Mouse (Mus musculus): ENCODE measurements around the gene Ncr1. TPM values are rescaled to one million over a fixed set of nuclear protein-coding genes. Genes with fewer than 3 reads are reported as not detected.
"Not testable (repeated sequence)": the region's sequence is repeated elsewhere in the genome, so short reads cannot be mapped to it uniquely, and the experiment has no call there.

The Ncr1 gene
- total RNA-seq (2021) = not detected
- long read RNA-seq, experiment 1 = 0 reads
- long read RNA-seq, experiment 2 = 0 reads

DNA sequence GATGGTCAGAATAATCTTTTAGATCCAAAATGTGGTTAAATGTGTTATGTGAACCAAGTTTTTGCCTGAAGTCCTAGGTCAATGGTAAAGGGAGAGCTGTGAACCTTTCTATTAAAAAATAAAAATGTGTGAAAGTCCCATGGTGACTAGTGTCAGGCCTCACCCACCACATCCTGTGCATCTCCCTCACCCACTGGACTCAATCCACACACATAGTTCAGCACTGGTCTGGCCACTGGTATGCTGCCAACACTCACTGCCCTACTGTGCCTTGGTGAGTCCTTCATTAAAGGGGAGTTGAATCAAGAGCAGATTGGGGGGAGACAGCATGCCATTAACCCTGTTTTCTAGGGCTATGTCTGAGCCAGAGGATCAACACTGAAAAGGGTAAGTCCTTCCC, at the start of gene Ncr1:
Gene Ncr1 (plus strand): TSS at position 216 of the 400 bp plus-strand sequence.
- no peak for DNase-seq

DNA sequence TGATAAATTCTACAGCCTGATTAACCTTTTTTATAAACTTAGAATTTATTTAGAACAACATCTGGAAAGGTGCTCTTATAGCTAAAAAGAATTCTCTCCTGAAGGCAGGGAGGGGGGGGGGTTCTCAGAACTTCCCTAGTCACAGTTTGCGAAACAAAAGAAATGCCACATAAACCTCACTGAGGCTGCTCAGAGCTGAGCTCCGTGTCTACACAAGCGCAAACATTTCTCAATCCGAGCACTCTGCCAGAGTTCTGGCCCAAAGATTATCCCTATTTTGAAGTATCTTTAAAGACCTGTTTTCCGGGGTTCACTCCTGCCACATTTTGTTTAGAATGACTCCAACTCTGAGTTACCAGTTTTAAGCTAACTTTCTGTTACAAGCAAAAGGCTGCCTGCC, 44.9 kb upstream of the Ncr1 start:
- DNase-seq = no peak

DNA sequence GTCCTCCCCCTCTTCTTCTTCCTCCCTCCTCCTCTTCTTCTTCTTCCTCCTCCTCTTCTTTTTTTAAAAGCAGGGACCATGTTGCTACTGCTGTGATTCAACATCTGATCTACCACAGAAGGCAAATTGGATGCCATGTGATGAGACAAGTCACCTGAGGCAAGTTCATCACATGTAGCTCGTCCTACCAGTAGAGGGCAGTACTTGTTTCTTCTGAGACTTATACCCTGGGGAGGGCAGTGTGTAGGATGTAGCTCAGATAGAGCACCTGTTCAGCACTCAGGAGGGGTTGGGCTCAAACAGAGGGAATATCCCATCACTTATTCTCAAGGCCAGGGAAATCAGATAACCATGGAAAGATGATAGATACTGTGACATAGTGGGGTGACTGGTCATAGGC, 40.3 kb upstream of the Ncr1 start:
- peak; percentile 5 to 33 for DNase-seq

DNA sequence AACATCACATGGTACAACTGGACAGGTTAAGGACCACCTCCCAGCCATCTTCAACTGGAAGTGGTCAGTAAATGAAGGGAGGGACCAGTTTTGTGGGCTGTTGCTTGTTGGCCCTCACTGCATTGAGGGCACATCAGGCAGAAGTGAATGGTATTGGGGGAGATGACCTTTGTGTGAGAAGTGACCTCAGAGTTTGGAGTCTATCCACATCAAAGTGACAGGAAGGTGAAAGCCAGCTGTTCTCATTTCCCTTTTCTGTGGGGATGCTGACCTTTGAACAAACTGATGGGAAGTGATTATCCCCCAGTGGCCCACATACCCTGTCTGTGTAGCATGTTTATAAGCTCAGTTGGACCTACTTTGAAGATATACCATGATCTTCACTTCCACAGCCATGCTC, 37.4 kb upstream of the Ncr1 start:
- DNase-seq = no peak

DNA sequence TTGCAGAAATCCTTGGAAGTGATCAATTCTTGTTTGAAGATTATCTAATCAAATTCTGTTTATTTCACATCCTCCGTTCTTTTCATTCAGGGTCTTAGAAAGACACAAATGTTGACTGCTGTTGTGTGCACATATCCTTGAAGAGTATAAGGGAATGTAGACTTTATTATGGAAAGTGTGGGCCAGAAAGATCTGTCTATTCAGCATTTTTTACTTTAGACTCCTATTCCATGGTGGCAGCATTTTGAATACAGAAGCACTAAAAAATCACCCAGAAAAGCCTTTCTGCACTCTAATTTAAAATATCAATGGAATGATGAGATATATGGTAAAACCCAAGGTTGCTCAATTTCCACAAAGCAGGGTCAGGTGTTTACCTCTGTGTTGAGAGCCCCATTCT, 34.1 kb upstream of the Ncr1 start:
- DNase-seq = no peak

DNA sequence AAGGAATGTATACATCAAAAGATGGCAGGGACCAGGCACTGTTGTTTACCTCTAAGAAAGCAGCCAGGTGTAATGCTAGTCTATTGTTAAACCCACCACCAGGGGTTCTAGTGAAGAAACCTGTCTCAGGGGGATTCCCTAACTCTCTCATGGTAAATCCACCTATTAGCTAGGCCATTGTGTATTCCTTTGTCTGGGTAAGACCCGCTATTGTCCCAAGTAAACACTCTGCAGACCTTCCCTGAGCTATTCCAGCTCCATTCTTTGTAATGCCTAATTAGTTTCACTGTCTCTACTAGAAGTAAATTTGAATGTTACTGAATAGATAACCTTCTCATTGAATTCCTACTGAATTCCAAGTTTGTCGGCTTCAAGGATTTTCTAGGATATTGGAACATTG, 24.4 kb upstream of the Ncr1 start:
- DNase-seq = not testable (repeated sequence)

DNA sequence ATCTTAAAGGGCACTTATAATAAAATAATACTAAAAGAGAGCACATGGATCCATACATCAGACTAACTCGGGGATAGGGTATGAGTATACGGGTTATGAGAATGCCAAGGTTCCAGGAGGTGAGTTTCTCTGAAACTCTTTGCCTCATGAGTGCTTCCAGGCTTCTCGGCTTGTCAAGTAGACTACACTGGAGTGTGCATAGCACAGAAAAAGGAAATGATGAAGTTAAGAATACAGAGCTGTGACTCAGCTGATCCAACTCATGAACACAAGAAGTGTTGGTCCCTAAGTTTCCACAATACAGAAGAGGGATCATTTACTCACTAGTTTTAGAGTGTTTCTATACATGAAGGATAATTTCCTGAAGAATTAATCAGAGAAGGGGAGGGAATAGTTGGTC, 24.0 kb upstream of the Ncr1 start:
- DNase-seq = not testable (repeated sequence)

DNA sequence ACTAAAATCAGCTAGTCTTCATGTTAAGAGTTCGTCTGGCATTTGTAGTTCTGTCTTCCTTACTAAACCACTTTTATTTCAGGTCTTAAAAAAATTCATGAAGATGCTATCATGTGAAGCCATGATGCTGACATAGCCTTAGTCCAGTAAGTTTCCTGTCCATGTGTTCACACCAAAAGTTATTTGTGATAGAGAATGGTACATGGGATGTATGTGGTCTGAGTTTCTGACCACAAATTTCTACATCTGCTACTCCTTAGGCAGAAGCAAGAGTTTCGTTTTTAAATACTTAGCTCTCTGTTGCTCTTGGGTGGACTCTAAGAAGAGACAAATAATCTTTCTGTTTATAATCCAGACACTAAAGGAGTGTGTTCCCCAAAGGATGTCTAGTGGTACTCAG, 14.2 kb upstream of the Ncr1 start:
- no peak for DNase-seq

DNA sequence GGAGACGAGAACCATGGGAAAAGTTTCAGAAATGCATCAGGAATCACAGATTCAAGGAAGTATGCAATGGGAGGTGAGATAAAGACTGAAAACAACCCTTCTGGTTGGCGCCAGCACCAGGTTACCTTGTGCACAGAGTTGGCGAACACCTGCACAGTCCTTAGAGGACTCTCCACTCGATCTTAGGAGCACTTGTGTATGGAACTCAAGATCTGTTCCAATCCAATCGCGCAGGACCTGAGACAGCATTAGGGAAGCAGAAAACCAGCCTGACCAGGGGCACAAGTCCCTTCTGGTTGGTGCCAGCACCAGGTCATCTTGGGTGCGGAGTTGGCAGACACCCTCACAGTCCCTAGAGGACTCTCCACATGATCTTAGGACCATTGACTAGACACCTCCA, 36.0 kb downstream of the Ncr1 start:
- no peak for DNase-seq

Small RNA genes within 50 kb of the gene (microRNA-seq; reads per million reads assigned to microRNA genes)
- gene Gm24752 (not detected), gene Gm25349 (not detected)

Other genes with a start within 250 kb of the Ncr1 start
- 1 to 10 TPM; 1.9 to 3.5 TPM for gene Ttyh1, start 218.3 kb upstream of the Ncr1 start, total RNA-seq (2021)
- 10 to 100 TPM; 70.0 to 88.7 TPM for gene Leng8, start 200.7 kb upstream of the Ncr1 start, total RNA-seq (2021)
- gene Leng9, start 187.3 kb upstream of the Ncr1 start, total RNA-seq (2021) = 10 to 100 TPM; 11.4 to 17.6 TPM
- gene Cdc42ep5, start 172.9 kb upstream of the Ncr1 start, total RNA-seq (2021) = 10 to 100 TPM; 35.5 to 48.5 TPM
- gene Lilra5, start 100.0 kb upstream of the Ncr1 start, total RNA-seq (2021) = 1 to 10 TPM; 1.9 to 2.5 TPM
- gene Gp6, start 60.0 kb downstream of the Ncr1 start, total RNA-seq (2021) = under 1 TPM in 1 of 2 experiments, not detected in 1; 0.20 TPM
- 10 to 100 TPM; 18.3 to 24.1 TPM for gene Rdh13, start 107.9 kb downstream of the Ncr1 start, total RNA-seq (2021)
- 1 to 10 TPM; 2.6 to 9.6 TPM for gene Eps8l1, start 123.0 kb downstream of the Ncr1 start, total RNA-seq (2021)
- gene Ppp1r12c, start 164.0 kb downstream of the Ncr1 start, total RNA-seq (2021) = 100 to 1,000 TPM in 1 of 2 experiments, 10 to 100 TPM in 1; 74.6 to 112 TPM
- gene Tnnt1, start 178.7 kb downstream of the Ncr1 start, total RNA-seq (2021) = 1 to 10 TPM; 1.0 to 1.8 TPM
- under 1 TPM; 0.56 to 0.76 TPM for gene Tnni3, start 186.5 kb downstream of the Ncr1 start, total RNA-seq (2021)
- 1 to 10 TPM in 1 of 2 experiments, under 1 TPM in 1; 0.70 to 1.2 TPM for gene Dnaaf3, start 194.7 kb downstream of the Ncr1 start, total RNA-seq (2021)
- gene Syt5, start 209.8 kb downstream of the Ncr1 start, total RNA-seq (2021) = 1 to 10 TPM; 6.4 to 9.5 TPM

Measured in adrenal gland, postnatal 36 days (tissue).